Mouse (Mus musculus): ENCODE data around the gene Olfr1383. TPM values are rescaled to one million over a fixed set of nuclear protein-coding genes. Genes with fewer than 3 reads are reported as not detected.
"Not testable (repeated sequence)": the region's sequence is repeated elsewhere in the genome, so short reads cannot be mapped to it uniquely, and the experiment has no call there.

The Olfr1383 gene
- polyA plus RNA-seq (2015; fragmentation: Nextera tagmentation; extraction: Ambion mirVana) = not detected in 2 replicates

DNA sequence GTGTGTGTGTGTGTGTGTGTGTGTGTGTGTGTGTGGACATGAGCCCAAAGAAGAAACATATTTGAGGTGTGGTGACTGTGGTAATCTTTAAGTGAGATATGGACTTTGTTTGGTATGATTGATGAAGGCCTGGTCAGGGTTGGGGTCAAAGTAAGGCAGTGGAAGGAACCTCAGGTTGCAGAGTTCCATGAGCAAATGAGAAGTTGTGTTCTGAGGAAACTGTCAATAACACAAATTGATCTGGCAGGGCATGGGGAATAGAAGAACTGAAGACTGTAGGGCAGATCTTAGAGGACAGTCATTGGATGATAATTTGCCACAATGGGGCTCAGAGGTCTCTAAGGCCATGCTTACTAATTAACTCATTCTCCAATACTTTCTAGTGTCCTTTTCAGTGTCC, at the start of gene Olfr1383:
TSS of gene Olfr1383 (plus strand) at position 301 of the 400 bp plus-strand sequence.
- Histone ChIP-seq H3K9me3 (replicated peaks; ENCODE audit: control insufficient read depth, low read length, poor library complexity, severe bottlenecking) (no peaks in the 10 kb centered on the region), H3K9ac (ENCODE audit: low read depth, low read length) (no peak within 1 kb of the TSS), H3K36me3 (ENCODE audit: control insufficient read depth, insufficient read depth, low read length) (no peaks in the 10 kb centered on the region), H3K4me1 (ENCODE audit: control insufficient read depth, insufficient read depth, low read length) (no peaks in the 10 kb centered on the region), H3K4me3 (ENCODE audit: low read depth, low read length) (no peak within 1 kb of the TSS), H3K4me2 (ENCODE audit: low read length) (no peak within 1 kb of the TSS), H3K27ac (ENCODE audit: low read length) (no peak within 1 kb of the TSS), H3K27me3 (ENCODE audit: control insufficient read depth, insufficient read depth, low read depth, low read length) (no peaks in the 10 kb centered on the region)
- no peak for ATAC-seq

DNA sequence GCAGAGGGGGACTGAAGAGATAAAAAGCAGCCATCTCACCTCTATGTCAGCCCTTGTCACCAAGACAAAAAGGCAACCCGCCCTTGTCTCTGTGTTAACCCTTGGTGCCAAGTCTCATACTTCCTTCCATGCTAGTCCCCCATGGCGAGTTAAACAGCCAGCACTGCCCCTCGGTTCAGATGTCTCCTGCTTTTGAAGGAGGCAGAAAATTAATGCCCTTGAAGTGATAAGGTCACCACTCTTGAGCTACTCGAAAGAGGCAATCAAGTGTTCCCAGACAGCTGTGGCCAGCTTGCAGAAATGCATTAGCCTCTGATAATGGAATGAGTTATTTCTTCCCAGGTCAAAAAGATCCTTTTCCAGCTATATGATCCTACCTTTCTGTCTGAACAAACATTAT, 33.5 kb upstream of the Olfr1383 start:
- WGBS = 59% methylated on average over 4 of the region's 4 CpGs
- Histone ChIP-seq H3K9me3 (replicated peaks; ENCODE audit: control insufficient read depth, low read length, poor library complexity, severe bottlenecking) (no peaks in the 10 kb centered on the region), H3K4me2 (ENCODE audit: low read length) (no peak overlapping the region), H3K9ac (ENCODE audit: low read depth, low read length) (no peak overlapping the region), H3K36me3 (ENCODE audit: control insufficient read depth, insufficient read depth, low read length) (no peaks in the 10 kb centered on the region), H3K4me3 (ENCODE audit: low read depth, low read length) (no peak overlapping the region), H3K4me1 (ENCODE audit: control insufficient read depth, insufficient read depth, low read length) (no peaks in the 10 kb centered on the region), H3K27me3 (ENCODE audit: control insufficient read depth, insufficient read depth, low read depth, low read length) (no peaks in the 10 kb centered on the region), H3K27ac (ENCODE audit: low read length) (no peak overlapping the region)
- no peak for ATAC-seq

DNA sequence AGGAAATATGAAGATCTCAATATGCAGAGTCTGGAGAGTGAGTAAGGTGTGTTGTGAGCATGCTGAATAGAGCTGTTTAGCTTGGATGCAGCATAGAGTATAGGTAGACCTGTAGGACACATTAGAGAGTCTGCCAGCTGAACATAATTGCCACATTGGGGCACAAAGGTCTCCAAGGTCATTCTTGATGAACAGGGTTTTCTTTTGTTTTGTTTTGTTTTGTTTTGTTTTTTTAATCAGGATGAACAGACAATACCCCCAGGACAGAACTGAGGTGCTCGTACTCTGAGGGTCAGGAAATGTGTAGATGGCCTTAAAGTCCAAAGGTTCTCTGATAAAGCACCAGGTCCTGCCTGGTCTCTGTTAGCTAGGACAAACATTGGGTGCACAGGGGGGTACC, 30.7 kb upstream of the Olfr1383 start, which contains the start of gene Olfr1385:
TSS of gene Olfr1385 (plus strand) at position 301 of the 400 bp plus-strand sequence.
- not testable (repeated sequence) for H3K9me3 ChIP-seq (replicated peaks; ENCODE audit: control insufficient read depth, low read length, poor library complexity, severe bottlenecking); H3K36me3 ChIP-seq (ENCODE audit: control insufficient read depth, insufficient read depth, low read length); H3K4me3 ChIP-seq (ENCODE audit: low read depth, low read length); ATAC-seq; H3K27me3 ChIP-seq (ENCODE audit: control insufficient read depth, insufficient read depth, low read depth, low read length); H3K4me1 ChIP-seq (ENCODE audit: control insufficient read depth, insufficient read depth, low read length); H3K4me2 ChIP-seq (ENCODE audit: low read length); H3K27ac ChIP-seq (ENCODE audit: low read length); H3K9ac ChIP-seq (ENCODE audit: low read depth, low read length)
- 88% methylated on average over 1 of the region's 1 CpGs for WGBS

DNA sequence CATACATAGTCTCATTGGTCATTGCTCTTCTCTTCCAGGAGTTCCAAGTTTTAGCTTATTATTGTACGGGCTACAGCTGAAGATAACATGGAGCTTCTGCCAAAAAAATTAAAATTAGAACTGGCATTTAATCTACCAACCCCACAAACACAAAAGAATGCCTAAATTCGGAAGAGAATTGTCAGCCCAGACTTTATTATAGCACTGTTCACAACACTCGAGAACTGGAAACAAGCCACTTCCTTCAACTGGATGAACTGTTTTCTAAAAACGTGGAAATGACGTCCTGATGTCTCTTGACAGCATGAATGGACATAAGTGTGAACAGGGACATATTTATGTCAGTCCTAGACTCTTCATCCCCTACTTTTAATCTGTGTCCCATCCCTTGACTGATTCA, 1.4 kb upstream of the Olfr1383 start:
- H3K4me3 ChIP-seq (ENCODE audit: low read depth, low read length) = no peak overlapping the region
- no peak overlapping the region for H3K9ac ChIP-seq (ENCODE audit: low read depth, low read length)
- no peaks in the 10 kb centered on the region for H3K9me3 ChIP-seq (replicated peaks; ENCODE audit: control insufficient read depth, low read length, poor library complexity, severe bottlenecking)
- 78% methylated on average over 5 of the region's 5 CpGs for WGBS
- H3K4me2 ChIP-seq (ENCODE audit: low read length) = no peak overlapping the region
- no peak for ATAC-seq
- H3K36me3 ChIP-seq (ENCODE audit: control insufficient read depth, insufficient read depth, low read length) = no peaks in the 10 kb centered on the region
- H3K27ac ChIP-seq (ENCODE audit: low read length) = no peak overlapping the region
- no peaks in the 10 kb centered on the region for H3K4me1 ChIP-seq (ENCODE audit: control insufficient read depth, insufficient read depth, low read length)
- H3K27me3 ChIP-seq (ENCODE audit: control insufficient read depth, insufficient read depth, low read depth, low read length) = no peaks in the 10 kb centered on the region

- 85% methylated on average over 3 of the region's 3 CpGs for WGBS
- H3K4me2 ChIP-seq (ENCODE audit: low read length) = no peak within 1 kb of the TSS
- H3K4me1 ChIP-seq (ENCODE audit: control insufficient read depth, insufficient read depth, low read length) = no peaks in the 10 kb centered on the region
- no peak for ATAC-seq
- no peak within 1 kb of the TSS for H3K9ac ChIP-seq (ENCODE audit: low read depth, low read length)
- no peak within 1 kb of the TSS for H3K4me3 ChIP-seq (ENCODE audit: low read depth, low read length)
- H3K27ac ChIP-seq (ENCODE audit: low read length) = no peak within 1 kb of the TSS
- no peaks in the 10 kb centered on the region for H3K9me3 ChIP-seq (replicated peaks; ENCODE audit: control insufficient read depth, low read length, poor library complexity, severe bottlenecking)
- H3K27me3 ChIP-seq (ENCODE audit: control insufficient read depth, insufficient read depth, low read depth, low read length) = no peaks in the 10 kb centered on the region
- H3K36me3 ChIP-seq (ENCODE audit: control insufficient read depth, insufficient read depth, low read length) = no peaks in the 10 kb centered on the region
Measured at GRCm38 (mm10) chr11:49527947-49528346, 8.5 kb downstream of the Olfr1383 start, which contains the start of gene Olfr1382. TSS of gene Olfr1382 (plus strand) at chr11:49528247.

- ATAC-seq = no peak
- no peak overlapping the region for H3K4me2 ChIP-seq (ENCODE audit: low read length)
- H3K36me3 ChIP-seq (ENCODE audit: control insufficient read depth, insufficient read depth, low read length) = no peaks in the 10 kb centered on the region
- no peaks in the 10 kb centered on the region for H3K9me3 ChIP-seq (replicated peaks; ENCODE audit: control insufficient read depth, low read length, poor library complexity, severe bottlenecking)
- no peak overlapping the region for H3K9ac ChIP-seq (ENCODE audit: low read depth, low read length)
- H3K27me3 ChIP-seq (ENCODE audit: control insufficient read depth, insufficient read depth, low read depth, low read length) = no peaks in the 10 kb centered on the region
- H3K27ac ChIP-seq (ENCODE audit: low read length) = no peak overlapping the region
- H3K4me3 ChIP-seq (ENCODE audit: low read depth, low read length) = no peak overlapping the region
- no peaks in the 10 kb centered on the region for H3K4me1 ChIP-seq (ENCODE audit: control insufficient read depth, insufficient read depth, low read length)
Measured at GRCm38 (mm10) chr11:49532761-49533160, 13.3 kb downstream of the Olfr1383 start.

- ATAC-seq = peak; percentile 71
- H3K36me3 ChIP-seq (ENCODE audit: control insufficient read depth, insufficient read depth, low read length); H3K4me1 ChIP-seq (ENCODE audit: control insufficient read depth, insufficient read depth, low read length); H3K27ac ChIP-seq (ENCODE audit: low read length); H3K4me2 ChIP-seq (ENCODE audit: low read length); H3K9me3 ChIP-seq (replicated peaks; ENCODE audit: control insufficient read depth, low read length, poor library complexity, severe bottlenecking); H3K9ac ChIP-seq (ENCODE audit: low read depth, low read length); H3K4me3 ChIP-seq (ENCODE audit: low read depth, low read length); H3K27me3 ChIP-seq (ENCODE audit: control insufficient read depth, insufficient read depth, low read depth, low read length): not testable (repeated sequence)
- 95% methylated on average over 2 of the region's 2 CpGs for WGBS
Measured at GRCm38 (mm10) chr11:49536631-49537030, 17.2 kb downstream of the Olfr1383 start.

DNA sequence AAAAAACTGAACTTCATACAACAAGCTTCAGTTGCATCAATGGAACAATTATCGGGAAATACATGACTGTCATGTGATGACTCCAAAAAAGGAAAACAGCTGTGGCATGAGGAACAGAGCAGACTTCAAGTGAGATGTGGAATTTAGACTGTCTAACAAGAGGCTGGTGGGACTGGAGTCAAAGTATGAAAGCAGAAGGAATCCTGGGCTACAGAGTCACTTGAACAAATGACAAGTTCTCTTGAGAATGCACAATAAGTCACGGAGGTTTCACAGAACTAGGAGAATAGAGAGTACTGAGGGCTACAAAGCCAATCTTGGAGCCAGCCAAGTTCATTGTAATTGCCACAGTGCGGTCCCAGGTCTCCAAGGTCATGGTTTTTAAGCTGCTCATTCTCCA, 23.7 kb downstream of the Olfr1383 start, which contains the start of gene Olfr1381:
TSS of gene Olfr1381 (plus strand) at position 301 of the 400 bp plus-strand sequence.
- H3K9me3 ChIP-seq (replicated peaks; ENCODE audit: control insufficient read depth, low read length, poor library complexity, severe bottlenecking); H3K4me3 ChIP-seq (ENCODE audit: low read depth, low read length); H3K4me2 ChIP-seq (ENCODE audit: low read length); H3K9ac ChIP-seq (ENCODE audit: low read depth, low read length); H3K27me3 ChIP-seq (ENCODE audit: control insufficient read depth, insufficient read depth, low read depth, low read length); ATAC-seq; H3K36me3 ChIP-seq (ENCODE audit: control insufficient read depth, insufficient read depth, low read length); H3K4me1 ChIP-seq (ENCODE audit: control insufficient read depth, insufficient read depth, low read length); H3K27ac ChIP-seq (ENCODE audit: low read length): not testable (repeated sequence)
- 52% methylated on average over 3 of the region's 3 CpGs for WGBS

DNA sequence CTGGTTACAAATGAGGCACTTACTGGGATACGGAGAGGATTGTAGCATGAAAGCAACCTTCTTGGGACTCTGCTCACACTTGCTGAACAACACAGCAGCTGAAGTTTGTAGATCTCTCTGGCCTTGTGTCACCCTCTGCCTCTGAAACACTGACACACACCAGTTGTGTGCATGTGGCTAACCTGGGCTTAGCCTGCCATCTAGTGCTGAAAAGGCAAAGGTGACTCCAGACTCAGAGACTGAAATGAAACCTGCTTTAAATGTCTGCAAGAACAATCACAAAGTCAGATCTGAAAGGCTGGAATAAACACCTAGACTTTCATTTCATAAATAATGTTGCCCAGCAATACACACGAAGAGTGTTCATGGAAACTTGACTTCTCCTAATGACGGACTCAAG, 34.6 kb downstream of the Olfr1383 start:
- not testable (repeated sequence) for H3K4me3 ChIP-seq (ENCODE audit: low read depth, low read length); H3K9me3 ChIP-seq (replicated peaks; ENCODE audit: control insufficient read depth, low read length, poor library complexity, severe bottlenecking); H3K27ac ChIP-seq (ENCODE audit: low read length); ATAC-seq; H3K9ac ChIP-seq (ENCODE audit: low read depth, low read length); H3K4me2 ChIP-seq (ENCODE audit: low read length); H3K27me3 ChIP-seq (ENCODE audit: control insufficient read depth, insufficient read depth, low read depth, low read length); H3K36me3 ChIP-seq (ENCODE audit: control insufficient read depth, insufficient read depth, low read length); H3K4me1 ChIP-seq (ENCODE audit: control insufficient read depth, insufficient read depth, low read length)
- 75% methylated on average over 3 of the region's 3 CpGs for WGBS

Data from midbrain, embryonic 16.5 days (tissue).